Mouse (Mus musculus) hindbrain, postnatal 0 days (tissue): ENCODE data around the gene Sdhb. TPM values are rescaled to one million over a fixed set of nuclear protein-coding genes. Genes with fewer than 3 reads are reported as not detected.

ENCODE experiments used
- ATAC-seq: fragments of 200-750 bp; cut with Nextera tagmentation; 2 replicates; pipeline ENCODE4 v1.8.0; 2017; ENCODE audit warnings: mild to moderate bottlenecking, moderate TSS enrichment, moderate library complexity
- DNase-seq: peaks from one replicate; pipeline ENCODE4 v3.0.0-alpha.2; 2015; ENCODE audit warnings: low spot score
- H3K27ac ChIP-seq: fragments of 300-500 bp; sonication (generic); 2 replicates; pipeline ENCODE4 v1.5.1; 2014; ENCODE audit warnings: mild to moderate bottlenecking
- H3K27me3 ChIP-seq: fragments of 300-500 bp; sonication (generic); 2 replicates; pipeline ENCODE4 v1.6.1; 2014; ENCODE audit warnings: low read length, mixed read lengths; ENCODE audit not compliant: insufficient read depth
- H3K36me3 ChIP-seq: fragments of 300-500 bp; sonication (generic); 2 replicates; pipeline ENCODE4 v1.6.1; 2014; ENCODE audit warnings: low read length, mixed read lengths; ENCODE audit not compliant: insufficient read depth
- H3K4me1 ChIP-seq: fragments of 300-500 bp; sonication (generic); 2 replicates; pipeline ENCODE4 v1.6.1; 2014; ENCODE audit warnings: antibody characterized with exemption, low read length, mixed read lengths; ENCODE audit not compliant: insufficient read depth
- H3K4me2 ChIP-seq: fragments of 300-500 bp; sonication (generic); 2 replicates; pipeline ENCODE4 v1.6.1; 2014; ENCODE audit warnings: low read depth, mild to moderate bottlenecking, low read length, moderate library complexity, mixed read lengths
- H3K4me3 ChIP-seq: fragments of 300-500 bp; sonication (generic); 2 replicates; pipeline ENCODE4 v1.5.1; 2014; ENCODE audit warnings: low read length
- H3K9ac ChIP-seq: fragments of 300-500 bp; sonication (generic); replicated peaks from 2 replicates; pipeline ENCODE4 v1.6.1; 2014; ENCODE audit warnings: mild to moderate bottlenecking, low read length, moderate library complexity, mixed read lengths
- H3K9me3 ChIP-seq: fragments of 300-500 bp; sonication (generic); 2 replicates; pipeline ENCODE4 v1.6.1; 2016; ENCODE audit warnings: low read length, mixed read lengths
- CTCF ChIP-seq: IDR thresholded peaks from 2 replicates; pipeline ENCODE4 v1.5.1; 2016; ENCODE audit warnings: antibody characterized with exemption, control low read depth, low read depth
- WGBS: fragments of 180-500 bp; shearing (Covaris S2); extraction: QIAGEN DNeasy Blood & Tissue Kit; methylation state at CpG from one replicate; pipeline ENCODE4 v1.1.7; 2014; 5-methylcytosine and 5-hydroxymethylcytosine counted together
- polyA plus RNA-seq: library from polyadenylated mRNA; unstranded; fragments of >200 nt; fragmentation: Nextera tagmentation; extraction: Ambion mirVana; gene quantifications from 2 replicates; pipeline ENCODE4 v1.2.1, GENCODE M21; 2015
- total RNA-seq: library from RNA; depleted of rRNA; stranded (reverse); fragments of >200 nt; gene quantifications from 2 replicates; pipeline ENCODE4 v1.2.3, GENCODE M21; 2014

Gene Sdhb
- total and polyA plus RNA-seq, 2 experiments from 2014 or later, result 217 to 596 TPM

DNA sequence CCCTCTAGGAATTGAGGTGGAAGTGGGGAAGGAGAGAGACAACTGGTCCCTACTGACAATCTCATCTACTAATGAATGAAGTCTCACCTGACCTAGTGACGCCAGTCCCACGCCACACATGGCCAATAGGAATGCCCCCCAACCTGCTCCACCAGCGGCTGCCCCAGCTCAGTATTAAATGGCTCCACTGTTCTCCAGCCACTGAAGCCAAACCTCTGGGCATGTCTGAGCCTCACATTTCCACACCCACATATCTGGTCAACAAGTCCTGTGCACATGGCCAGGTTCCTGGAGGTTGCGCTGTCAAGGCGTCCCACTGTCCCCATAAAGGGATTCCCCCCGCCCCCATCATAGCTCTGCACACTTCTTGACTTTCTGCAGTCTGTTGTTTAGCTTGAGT lies 23.5 kb downstream of the Sdhb start:
- no peak for TF ChIP-seq CTCF
- WGBS, result 94% methylated on average over 6 of the region's 6 CpGs
- no peak overlapping the region for H3K27ac ChIP-seq

GRCm38 (mm10) chr4:140986024-140986710 lies 25.2 kb downstream of the Sdhb start:
- Histone ChIP-seq H3K9ac (peak overlapping the region; percentile 96), H3K27me3 (no peaks in the 10 kb centered on the region), H3K4me3 (peak overlapping the region; percentile 89), H3K4me1 (peaks cover 14% of the 10 kb centered on the region; the same call in 1 of the 2 replicates), H3K36me3 (no peaks in the 10 kb centered on the region), H3K9me3 (no peaks in the 10 kb centered on the region), H3K4me2 (peak overlapping the region; percentile 78), H3K27ac (peak overlapping the region; percentile 83)
- WGBS, result 23% methylated on average over 15 of the region's 15 CpGs
- no peak for DNase-seq
- peak; percentile 24 for ATAC-seq
- no peak for TF ChIP-seq CTCF

More for the DNA sequence above, 23.5 kb downstream of the Sdhb start:
- H3K9me3 ChIP-seq, result no peaks in the 10 kb centered on the region
- H3K9ac ChIP-seq, result no peak overlapping the region
- ATAC-seq (no peak), DNase-seq (no peak)
- no peaks in the 10 kb centered on the region for H3K27me3 ChIP-seq
- peaks cover 14% of the 10 kb centered on the region; the same call in 1 of the 2 replicates for H3K4me1 ChIP-seq
- no peak overlapping the region for H3K4me3 ChIP-seq
- H3K4me2 ChIP-seq, result no peak overlapping the region
- peaks cover 1% of the 10 kb centered on the region for H3K36me3 ChIP-seq

- Histone ChIP-seq H3K4me3 (peak within 1 kb of the TSS; percentile 89), H3K27me3 (no peaks in the 10 kb centered on the region), H3K9ac (peak within 1 kb of the TSS; percentile 96), H3K9me3 (no peaks in the 10 kb centered on the region), H3K27ac (peak within 1 kb of the TSS; percentile 83), H3K36me3 (no peaks in the 10 kb centered on the region), H3K4me2 (peak within 1 kb of the TSS; percentile 78), H3K4me1 (peaks cover 14% of the 10 kb centered on the region; the same call in 1 of the 2 replicates)
- ATAC-seq (peak; percentile 89), DNase-seq (peak; percentile 96)
- peak; percentile 59 for TF ChIP-seq CTCF
- WGBS, result under 1% methylated on average over 55 of the region's 58 CpGs
These were observed 25.9 kb downstream of the Sdhb start, which contains the start of gene Atp13a2 for GRCm38 (mm10) chr4:140986711-140987395. Gene Atp13a2 (plus strand): TSS chr4:140986873.

DNA sequence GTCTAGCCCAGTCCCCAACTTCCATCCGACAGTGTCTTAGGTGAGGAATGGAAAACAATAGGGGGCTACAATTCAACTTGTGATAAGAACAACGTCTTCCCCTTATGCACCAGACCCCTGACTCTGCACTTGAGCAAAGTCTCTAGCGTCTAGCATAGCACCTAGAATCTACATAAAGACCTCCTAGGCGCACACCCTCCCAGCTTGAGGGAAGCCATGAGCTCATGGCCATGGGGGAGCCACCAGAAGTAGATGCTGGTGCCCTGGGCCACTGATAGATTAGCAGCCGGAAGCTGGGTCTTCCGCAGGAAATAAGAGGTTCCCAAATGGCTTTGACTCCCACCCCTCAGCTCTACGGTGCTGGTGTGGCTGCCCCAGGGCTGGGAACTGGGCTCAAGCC lies 26.5 kb downstream of the Sdhb start:
- TF ChIP-seq CTCF, result no peak
- Histone ChIP-seq H3K4me3 (peak overlapping the region; percentile 89), H3K4me2 (peak overlapping the region; percentile 78), H3K9me3 (no peaks in the 10 kb centered on the region), H3K36me3 (no peaks in the 10 kb centered on the region), H3K27me3 (no peaks in the 10 kb centered on the region), H3K27ac (peak overlapping the region; percentile 83; the same call in 1 of the 2 replicates), H3K9ac (peak overlapping the region; percentile 96), H3K4me1 (peaks cover 14% of the 10 kb centered on the region; the same call in 1 of the 2 replicates)
- 21% methylated on average over 7 of the region's 7 CpGs for WGBS
- DNase-seq (no peak), ATAC-seq (0 out of 2 replicates have a peak, but pooled peaks have one; percentile 1)

DNA sequence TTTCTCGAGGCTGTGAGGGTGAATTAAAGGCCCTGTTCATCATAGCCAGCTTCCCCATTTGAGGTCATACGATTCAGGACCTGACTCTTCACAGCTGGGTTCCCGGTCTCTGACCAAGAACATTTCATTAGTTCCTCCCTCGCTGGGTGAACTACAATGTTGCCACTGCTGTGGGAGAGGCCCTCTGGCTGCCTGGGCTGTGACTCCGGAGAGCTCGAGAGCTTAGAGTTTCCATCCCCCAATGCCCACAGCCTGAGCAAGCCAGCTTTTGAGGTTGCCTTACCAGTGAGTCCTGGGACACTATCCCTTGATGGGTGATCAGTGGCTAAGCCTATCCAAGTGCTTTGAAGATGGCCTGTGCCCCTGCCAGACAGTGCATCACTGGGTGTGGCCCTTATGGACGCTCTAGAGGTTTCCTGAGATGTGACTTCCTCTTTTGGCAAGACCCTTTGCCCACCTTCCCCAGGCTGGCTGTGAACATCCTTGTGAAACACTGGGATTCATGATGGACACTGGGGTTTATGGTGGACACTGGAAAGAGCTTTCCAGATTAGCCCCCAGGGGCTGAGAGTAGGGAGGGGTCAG lies 27.8 kb downstream of the Sdhb start:
- H3K4me2 ChIP-seq, result peak overlapping the region; percentile 78
- peak overlapping the region; percentile 4; the same call in 1 of the 2 replicates for H3K9ac ChIP-seq
- no peak overlapping the region for H3K27ac ChIP-seq
- DNase-seq, result no peak
- no peak overlapping the region for H3K4me3 ChIP-seq
- ATAC-seq, result no peak
- H3K4me1 ChIP-seq, result peaks cover 14% of the 10 kb centered on the region; the same call in 1 of the 2 replicates
- H3K9me3 ChIP-seq, result no peaks in the 10 kb centered on the region
- H3K27me3 ChIP-seq, result no peaks in the 10 kb centered on the region
- WGBS, result 59% methylated on average over 7 of the region's 7 CpGs
- TF ChIP-seq CTCF, result no peak
- 0 out of 2 replicates have a peak, but pooled peaks cover 5% of the 10 kb centered on the region for H3K36me3 ChIP-seq

DNA sequence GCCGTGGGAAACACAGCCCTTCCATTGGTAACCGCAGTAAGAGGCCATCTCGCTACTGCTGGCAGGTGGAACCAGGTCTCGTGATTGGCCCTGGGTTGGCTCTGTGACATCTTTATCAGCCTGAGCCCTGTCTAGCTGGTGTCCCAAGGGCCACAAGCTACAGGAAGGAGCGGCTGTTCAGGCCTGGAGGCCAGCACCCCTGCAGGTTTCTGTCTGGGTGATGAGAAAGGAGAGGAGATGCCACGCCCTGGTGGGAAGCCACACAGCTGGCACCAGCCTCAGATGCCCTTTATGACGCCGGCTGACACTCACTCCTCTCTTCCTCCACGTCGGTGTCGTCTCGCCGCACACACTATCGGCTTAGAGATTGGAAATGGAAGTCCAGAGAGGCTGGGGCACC lies 28.4 kb downstream of the Sdhb start:
- ATAC-seq (no peak), DNase-seq (no peak)
- peak overlapping the region; percentile 9; the same call in 1 of the 2 replicates for H3K9ac ChIP-seq
- H3K9me3 ChIP-seq, result no peaks in the 10 kb centered on the region
- H3K27me3 ChIP-seq, result no peaks in the 10 kb centered on the region
- H3K27ac ChIP-seq, result no peak overlapping the region
- 0 out of 2 replicates have a peak, but pooled peaks cover 12% of the 10 kb centered on the region for H3K36me3 ChIP-seq
- H3K4me2 ChIP-seq, result no peak overlapping the region
- no peak for TF ChIP-seq CTCF
- peaks cover 14% of the 10 kb centered on the region; the same call in 1 of the 2 replicates for H3K4me1 ChIP-seq
- H3K4me3 ChIP-seq, result no peak overlapping the region
- WGBS, result 88% methylated on average over 14 of the region's 14 CpGs
